Mouse (Mus musculus) intestine, postnatal 0 days (tissue): ENCODE results near the gene Tubgcp5. TPM values are rescaled to one million over a fixed set of nuclear protein-coding genes. Genes with fewer than 3 reads are reported as not detected.

Experiments
- ATAC-seq: fragments of 200-750 bp; cut with Nextera tagmentation; 2 replicates; pipeline ENCODE4 v1.8.0; 2017; ENCODE audit warnings: mild to moderate bottlenecking, moderate TSS enrichment, moderate library complexity
- H3K27ac ChIP-seq: fragments of 300-500 bp; sonication (generic); 2 replicates; pipeline ENCODE4 v1.5.1; 2014; ENCODE audit warnings: mild to moderate bottlenecking, low read depth, low read length, moderate library complexity
- H3K27me3 ChIP-seq: fragments of 300-500 bp; sonication (generic); replicated peaks from 2 replicates; pipeline ENCODE4 v1.6.1; 2014; ENCODE audit warnings: low read length, mixed read lengths; ENCODE audit not compliant: control insufficient read depth, insufficient read depth
- H3K36me3 ChIP-seq: fragments of 300-500 bp; sonication (generic); 2 replicates; pipeline ENCODE4 v1.6.1; 2014; ENCODE audit warnings: mild to moderate bottlenecking, moderate library complexity; ENCODE audit not compliant: control insufficient read depth, insufficient read depth
- H3K4me1 ChIP-seq: fragments of 300-500 bp; sonication (generic); replicated peaks from 2 replicates; pipeline ENCODE4 v1.6.1; 2014; ENCODE audit warnings: antibody characterized with exemption, low read length, mixed read lengths; ENCODE audit not compliant: control insufficient read depth, insufficient read depth
- H3K4me2 ChIP-seq: fragments of 300-500 bp; sonication (generic); replicated peaks from 2 replicates; pipeline ENCODE4 v1.6.1; 2014; ENCODE audit warnings: low read depth, mild to moderate bottlenecking, moderate library complexity
- H3K4me3 ChIP-seq: fragments of 300-500 bp; sonication (generic); 2 replicates; pipeline ENCODE4 v1.5.1; 2014; ENCODE audit warnings: low read depth, low read length
- H3K9ac ChIP-seq: fragments of 300-500 bp; sonication (generic); 2 replicates; pipeline ENCODE4 v1.6.1; 2014; ENCODE audit warnings: mild to moderate bottlenecking, low read depth, low read length
- H3K9me3 ChIP-seq: fragments of 300-500 bp; sonication (generic); 2 replicates; pipeline ENCODE4 v1.6.1; 2016; ENCODE audit warnings: mixed run types; ENCODE audit not compliant: control insufficient read depth
- CTCF ChIP-seq: sonication (generic); IDR thresholded peaks from 2 replicates; pipeline ENCODE4 v1.5.1; 2016; ENCODE audit warnings: low read depth, mild to moderate bottlenecking, control low read depth, antibody characterized with exemption, moderate library complexity
- WGBS: fragments of 180-500 bp; shearing (Covaris S2); extraction: QIAGEN DNeasy Blood & Tissue Kit; methylation state at CpG from one replicate; pipeline ENCODE4 v1.1.7; 2014; 5-methylcytosine and 5-hydroxymethylcytosine counted together
- polyA plus RNA-seq: library from polyadenylated mRNA; unstranded; fragments of >200 nt; fragmentation: Nextera tagmentation; extraction: Ambion mirVana; gene quantifications from 2 replicates; pipeline ENCODE4 v1.2.1, GENCODE M21; 2015

Gene Tubgcp5
- polyA plus RNA-seq, 1 experiment from 2014 or later, result 6.9 TPM

- WGBS, result 69% methylated on average over 2 of the region's 2 CpGs
- ATAC-seq, result no peak
Measured at GRCm38 (mm10) chr7:55857729-55858128, 63.8 kb downstream of the Tubgcp5 start.

GRCm38 (mm10) chr7:55858836-55859517, 65.0 kb downstream of the Tubgcp5 start:
- Histone ChIP-seq H3K9ac (no peak overlapping the region), H3K9me3 (no peaks in the 10 kb centered on the region), H3K4me3 (no peak overlapping the region), H3K27me3 (no peaks in the 10 kb centered on the region), H3K36me3 (no peaks in the 10 kb centered on the region), H3K27ac (no peak overlapping the region), H3K4me2 (no peak overlapping the region), H3K4me1 (no peaks in the 10 kb centered on the region)
- ATAC-seq, result no peak
- WGBS, result 59% methylated on average over 3 of the region's 3 CpGs
- TF ChIP-seq CTCF, result no peak

More at GRCm38 (mm10) chr7:55857729-55858128, 63.8 kb downstream of the Tubgcp5 start:
- no peaks in the 10 kb centered on the region for H3K4me1 ChIP-seq
- no peak overlapping the region for H3K4me2 ChIP-seq
- H3K9me3 ChIP-seq, result no peaks in the 10 kb centered on the region
- no peak for TF ChIP-seq CTCF
- H3K9ac ChIP-seq, result no peak overlapping the region
- H3K27ac ChIP-seq, result no peak overlapping the region
- H3K27me3 ChIP-seq, result no peaks in the 10 kb centered on the region
- H3K4me3 ChIP-seq, result no peak overlapping the region
- no peaks in the 10 kb centered on the region for H3K36me3 ChIP-seq

DNA sequence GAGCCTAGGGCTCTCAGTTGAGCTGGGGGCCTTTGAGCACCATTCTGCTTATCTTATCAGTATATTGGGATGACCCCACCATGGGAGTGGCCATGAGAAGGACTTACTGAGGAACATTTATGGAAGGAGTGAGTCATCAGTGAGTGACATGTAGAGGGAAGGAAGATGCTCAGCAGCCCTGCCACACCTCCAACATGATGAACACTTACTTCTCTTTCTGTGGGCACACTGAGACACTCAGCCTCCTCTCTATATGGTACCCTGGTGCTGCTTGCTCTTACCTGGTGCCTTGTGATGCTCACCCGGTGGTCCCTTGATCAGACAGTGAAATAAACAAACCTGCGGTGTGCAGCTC, 65.5 kb downstream of the Tubgcp5 start:
- Histone ChIP-seq H3K4me3 (no peak overlapping the region), H3K4me2 (no peak overlapping the region), H3K4me1 (no peaks in the 10 kb centered on the region), H3K9me3 (no peaks in the 10 kb centered on the region), H3K27ac (no peak overlapping the region), H3K36me3 (no peaks in the 10 kb centered on the region), H3K9ac (no peak overlapping the region), H3K27me3 (no peaks in the 10 kb centered on the region)
- WGBS, result 85% methylated on average over 2 of the region's 2 CpGs
- TF ChIP-seq CTCF, result no peak
- no peak for ATAC-seq

GRCm38 (mm10) chr7:55859956-55860355, 66.0 kb downstream of the Tubgcp5 start:
- no peak for ATAC-seq
- 81% methylated on average over 6 of the region's 6 CpGs for WGBS

DNA sequence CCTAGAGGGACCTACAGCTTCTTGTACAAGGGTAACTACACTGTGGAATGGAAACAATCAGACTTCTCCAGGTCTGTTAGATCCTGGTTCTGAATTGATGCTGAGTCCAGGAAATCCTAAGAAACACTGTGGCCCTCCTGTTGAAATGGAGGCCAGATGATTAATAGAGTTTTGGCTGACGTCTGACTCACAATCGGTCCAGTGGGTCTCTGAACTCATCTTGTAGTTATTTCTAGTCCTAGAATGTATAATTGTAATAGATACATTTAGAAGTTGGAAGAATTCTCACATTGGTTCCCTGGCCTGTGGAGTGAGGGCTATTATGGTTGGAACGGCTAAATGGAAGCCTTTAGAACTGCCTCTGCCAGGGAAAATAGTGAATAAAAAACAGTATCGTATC, 67.2 kb downstream of the Tubgcp5 start:
- Histone ChIP-seq H3K9me3 (no peaks in the 10 kb centered on the region), H3K36me3 (no peaks in the 10 kb centered on the region), H3K9ac (no peak overlapping the region), H3K4me2 (no peak overlapping the region), H3K27ac (no peak overlapping the region), H3K4me1 (no peaks in the 10 kb centered on the region), H3K27me3 (no peaks in the 10 kb centered on the region), H3K4me3 (no peak overlapping the region)
- 85% methylated on average over 4 of the region's 4 CpGs for WGBS
- TF ChIP-seq CTCF, result no peak
- no peak for ATAC-seq

More at GRCm38 (mm10) chr7:55859956-55860355, 66.0 kb downstream of the Tubgcp5 start:
- Histone ChIP-seq H3K27me3 (no peaks in the 10 kb centered on the region), H3K36me3 (no peaks in the 10 kb centered on the region), H3K9ac (no peak overlapping the region), H3K27ac (no peak overlapping the region), H3K9me3 (no peaks in the 10 kb centered on the region), H3K4me1 (no peaks in the 10 kb centered on the region), H3K4me2 (no peak overlapping the region), H3K4me3 (no peak overlapping the region)
- TF ChIP-seq CTCF, result no peak

GRCm38 (mm10) chr7:55865044-55865443, 71.1 kb downstream of the Tubgcp5 start:
- Histone ChIP-seq H3K4me1 (no peaks in the 10 kb centered on the region), H3K4me2 (no peak overlapping the region), H3K4me3 (no peak overlapping the region), H3K9me3 (no peaks in the 10 kb centered on the region), H3K36me3 (no peaks in the 10 kb centered on the region), H3K27ac (no peak overlapping the region), H3K27me3 (no peaks in the 10 kb centered on the region), H3K9ac (no peak overlapping the region)
- TF ChIP-seq CTCF, result no peak
- ATAC-seq, result no peak
